Mouse (Mus musculus): Measurements from ENCODE around the gene Gm45140. TPM values are rescaled to one million over a fixed set of nuclear protein-coding genes. Genes with fewer than 3 reads are reported as not detected.

The Gm45140 gene
- polyA plus RNA-seq, 1 experiment from 2014 or later: 2.7 TPM

DNA sequence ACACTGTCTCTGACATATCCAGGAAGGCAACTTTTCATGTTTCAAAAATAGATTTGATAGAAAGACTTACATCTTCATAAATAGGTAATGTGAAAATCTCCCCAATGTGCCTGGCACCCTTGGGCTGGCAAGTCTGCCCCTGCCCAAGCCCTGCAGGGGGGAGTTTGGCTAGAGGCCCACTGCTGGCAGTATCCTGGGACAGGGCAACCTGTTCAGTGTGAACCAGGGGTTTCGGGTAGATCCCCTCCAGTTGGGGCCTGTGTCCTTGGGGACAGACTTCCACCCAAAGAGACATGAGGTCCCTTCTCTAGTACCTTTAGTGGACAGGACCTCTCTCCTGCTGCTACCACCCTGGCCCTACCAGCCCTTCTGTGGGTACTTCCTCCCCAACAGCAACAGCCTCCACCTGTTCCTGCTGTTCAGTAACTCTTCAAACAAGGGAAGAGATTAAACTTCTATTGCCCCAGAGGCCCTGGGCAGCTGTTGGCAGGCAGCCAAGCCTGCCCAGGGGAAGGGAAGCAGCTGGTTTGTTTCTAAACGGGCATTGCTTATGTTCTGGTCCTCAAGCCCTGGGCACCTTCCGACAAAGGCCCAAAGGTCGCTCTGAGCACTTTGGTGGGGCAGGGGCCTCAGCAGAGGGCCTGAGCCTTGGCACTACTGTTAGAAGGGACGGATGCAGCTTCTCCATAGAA lies 46.6 kb downstream of the Gm45140 start:
- H3K36me3 ChIP-seq (ENCODE audit: control insufficient read depth, insufficient read depth, low read length): no peaks in the 10 kb centered on the region
- H3K27me3 ChIP-seq (ENCODE audit: control insufficient read depth, insufficient read depth, low read length): no peaks in the 10 kb centered on the region
- H3K4me1 ChIP-seq (ENCODE audit: control insufficient read depth, insufficient read depth, low read length): no peaks in the 10 kb centered on the region
- no peak overlapping the region for H3K4me2 ChIP-seq (ENCODE audit: low read depth)
- no peaks in the 10 kb centered on the region for H3K9me3 ChIP-seq (ENCODE audit: control insufficient read depth, low read length)
- no peak overlapping the region for H3K4me3 ChIP-seq (ENCODE audit: low read depth, low read length)
- WGBS: 77% methylated on average over 5 of the region's 5 CpGs
- DNase-seq (ENCODE audit: low spot score) (no peak), ATAC-seq (ENCODE audit: insufficient read depth, low FRiP score, low TSS enrichment) (no peak)
- no peak overlapping the region for H3K27ac ChIP-seq (ENCODE audit: low read depth, low read length)
- H3K9ac ChIP-seq (ENCODE audit: low read length): no peak overlapping the region

DNA sequence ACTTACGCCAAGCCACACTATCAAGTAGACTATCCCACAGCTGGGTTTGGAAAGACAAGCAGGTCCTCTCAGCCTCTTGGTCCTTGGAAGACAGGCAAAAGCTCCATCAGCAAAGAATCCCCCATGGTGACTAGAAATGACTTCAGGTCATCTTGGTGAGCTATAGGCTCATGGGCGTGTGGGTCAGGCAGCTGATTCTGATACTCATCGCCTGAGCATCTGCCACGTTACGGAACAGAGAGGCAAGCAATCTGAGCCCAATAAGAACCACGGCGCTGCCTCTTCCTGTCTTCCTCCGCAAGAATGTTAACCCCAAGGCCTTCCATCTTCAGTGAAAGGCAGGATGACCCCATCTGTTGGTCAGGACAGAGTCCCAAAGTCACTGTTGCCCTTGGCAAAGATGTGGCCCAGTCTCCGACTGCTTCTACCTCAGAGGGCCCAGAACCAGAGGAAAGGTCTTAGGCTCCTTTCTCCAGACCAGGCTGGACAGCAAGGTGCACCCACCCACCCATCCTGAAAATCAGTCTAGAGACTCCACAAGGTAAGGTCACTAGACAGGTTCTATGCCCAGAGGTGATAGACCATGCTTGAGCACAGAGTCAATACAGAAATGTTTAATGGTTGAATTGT lies 47.2 kb downstream of the Gm45140 start:
- no peak for ATAC-seq (ENCODE audit: insufficient read depth, low FRiP score, low TSS enrichment)
- WGBS: 92% methylated on average over 9 of the region's 9 CpGs

DNA sequence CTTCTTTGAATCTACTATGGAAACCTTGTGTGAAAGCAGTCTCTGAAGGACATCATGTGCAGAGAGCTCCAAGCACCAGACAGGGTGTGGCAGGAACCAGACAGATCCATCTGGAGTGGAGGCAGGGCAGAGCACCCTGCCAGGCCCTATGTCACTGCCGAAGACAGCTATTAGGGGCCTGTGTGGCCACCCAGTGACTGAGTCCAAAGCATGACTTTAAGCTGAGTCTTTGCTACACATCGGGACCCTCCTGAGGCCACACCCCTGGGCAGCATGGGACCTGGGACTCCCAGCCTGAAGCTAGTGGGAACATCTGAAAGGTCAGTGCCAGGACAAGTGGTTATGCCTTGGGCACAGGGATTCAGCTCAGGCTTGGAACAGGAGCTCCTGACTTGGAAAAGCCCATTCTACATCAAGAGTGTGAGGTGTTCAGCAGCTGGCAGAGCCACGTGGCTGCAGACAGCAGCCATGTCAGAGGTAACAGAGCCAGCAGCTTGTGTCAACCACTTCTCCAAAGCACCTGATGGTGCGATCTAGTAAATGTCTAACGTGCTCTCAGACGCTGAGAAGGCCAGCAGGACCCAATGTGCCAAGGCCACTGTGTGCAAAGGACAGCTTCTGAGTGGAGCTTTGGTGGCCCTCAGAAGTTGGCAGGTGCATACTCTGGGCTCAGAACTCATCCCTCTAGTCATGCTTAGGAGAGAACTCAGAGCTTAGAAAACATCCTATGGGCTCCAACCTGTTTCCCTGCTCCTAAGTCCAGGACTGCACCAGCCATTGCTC lies 48.3 kb downstream of the Gm45140 start:
- ATAC-seq (ENCODE audit: insufficient read depth, low FRiP score, low TSS enrichment) (no peak), DNase-seq (ENCODE audit: low spot score) (no peak)
- Histone ChIP-seq H3K4me2 (ENCODE audit: low read depth) (no peak overlapping the region), H3K27me3 (ENCODE audit: control insufficient read depth, insufficient read depth, low read length) (no peaks in the 10 kb centered on the region), H3K36me3 (ENCODE audit: control insufficient read depth, insufficient read depth, low read length) (no peaks in the 10 kb centered on the region), H3K4me1 (ENCODE audit: control insufficient read depth, insufficient read depth, low read length) (no peaks in the 10 kb centered on the region), H3K4me3 (ENCODE audit: low read depth, low read length) (no peak overlapping the region), H3K9ac (ENCODE audit: low read length) (no peak overlapping the region), H3K27ac (ENCODE audit: low read depth, low read length) (no peak overlapping the region), H3K9me3 (ENCODE audit: control insufficient read depth, low read length) (no peaks in the 10 kb centered on the region)
- WGBS: 75% methylated on average over 6 of the region's 6 CpGs

More for the DNA sequence above, 47.2 kb downstream of the Gm45140 start:
- H3K4me2 ChIP-seq (ENCODE audit: low read depth): no peak overlapping the region
- no peak for DNase-seq (ENCODE audit: low spot score)
- no peak overlapping the region for H3K27ac ChIP-seq (ENCODE audit: low read depth, low read length)
- H3K9ac ChIP-seq (ENCODE audit: low read length): no peak overlapping the region
- H3K4me1 ChIP-seq (ENCODE audit: control insufficient read depth, insufficient read depth, low read length): no peaks in the 10 kb centered on the region
- no peaks in the 10 kb centered on the region for H3K9me3 ChIP-seq (ENCODE audit: control insufficient read depth, low read length)
- H3K27me3 ChIP-seq (ENCODE audit: control insufficient read depth, insufficient read depth, low read length): no peaks in the 10 kb centered on the region
- H3K36me3 ChIP-seq (ENCODE audit: control insufficient read depth, insufficient read depth, low read length): no peaks in the 10 kb centered on the region
- no peak overlapping the region for H3K4me3 ChIP-seq (ENCODE audit: low read depth, low read length)

DNA sequence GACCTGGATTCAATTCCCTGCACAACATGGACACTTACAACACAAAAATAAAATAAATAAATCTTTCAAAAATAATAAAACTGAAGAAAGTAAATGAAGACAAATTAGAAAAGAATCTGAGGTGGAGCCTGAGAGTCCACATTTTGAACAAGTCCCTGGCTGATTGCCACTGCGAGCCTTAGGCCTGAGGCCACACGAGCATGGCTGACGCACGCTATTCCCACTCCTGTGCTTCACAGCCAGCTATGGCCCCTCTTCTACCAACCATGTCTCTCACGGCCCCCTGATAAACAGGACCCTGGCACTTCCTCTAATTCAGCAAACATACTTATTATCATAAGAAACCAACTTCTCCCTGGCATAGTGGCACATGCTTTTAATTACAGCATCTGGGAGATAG lies 49.0 kb downstream of the Gm45140 start:
- H3K4me1 ChIP-seq (ENCODE audit: control insufficient read depth, insufficient read depth, low read length): no peaks in the 10 kb centered on the region
- 93% methylated on average over 5 of the region's 5 CpGs for WGBS
- H3K9ac ChIP-seq (ENCODE audit: low read length): no peak overlapping the region

DNA sequence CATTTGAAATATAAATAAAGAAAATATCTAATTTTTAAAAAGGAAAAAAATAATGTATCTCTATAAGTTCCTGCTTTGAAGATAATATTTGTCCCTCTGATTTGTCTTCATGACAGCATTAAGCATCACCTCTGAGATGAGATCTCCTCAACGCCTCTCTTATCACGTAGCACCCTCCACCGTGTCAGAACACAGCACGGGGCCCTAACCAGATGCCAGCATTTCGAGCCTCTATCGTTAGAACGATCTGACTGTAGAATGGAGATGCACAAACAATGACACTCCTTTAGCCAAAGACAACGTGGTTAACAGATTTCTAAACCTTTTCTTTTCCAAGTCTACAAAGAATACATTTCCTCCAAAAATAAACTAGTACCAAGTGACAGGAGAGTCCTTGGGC lies 51.6 kb downstream of the Gm45140 start:
- Histone ChIP-seq H3K4me1 (ENCODE audit: control insufficient read depth, insufficient read depth, low read length) (no peaks in the 10 kb centered on the region), H3K9me3 (ENCODE audit: control insufficient read depth, low read length) (no peaks in the 10 kb centered on the region), H3K27me3 (ENCODE audit: control insufficient read depth, insufficient read depth, low read length) (no peaks in the 10 kb centered on the region), H3K4me3 (ENCODE audit: low read depth, low read length) (no peak overlapping the region), H3K36me3 (ENCODE audit: control insufficient read depth, insufficient read depth, low read length) (no peaks in the 10 kb centered on the region), H3K27ac (ENCODE audit: low read depth, low read length) (no peak overlapping the region), H3K9ac (ENCODE audit: low read length) (no peak overlapping the region), H3K4me2 (ENCODE audit: low read depth) (no peak overlapping the region)
- ATAC-seq (ENCODE audit: insufficient read depth, low FRiP score, low TSS enrichment) (no peak), DNase-seq (ENCODE audit: low spot score) (no peak)
- WGBS: 78% methylated on average over 8 of the region's 8 CpGs

More for the DNA sequence above, 49.0 kb downstream of the Gm45140 start:
- Histone ChIP-seq H3K27ac (ENCODE audit: low read depth, low read length) (no peak overlapping the region), H3K9me3 (ENCODE audit: control insufficient read depth, low read length) (no peaks in the 10 kb centered on the region), H3K4me2 (ENCODE audit: low read depth) (no peak overlapping the region), H3K27me3 (ENCODE audit: control insufficient read depth, insufficient read depth, low read length) (no peaks in the 10 kb centered on the region), H3K4me3 (ENCODE audit: low read depth, low read length) (no peak overlapping the region), H3K36me3 (ENCODE audit: control insufficient read depth, insufficient read depth, low read length) (no peaks in the 10 kb centered on the region)
- ATAC-seq (ENCODE audit: insufficient read depth, low FRiP score, low TSS enrichment) (no peak), DNase-seq (ENCODE audit: low spot score) (no peak)

DNA sequence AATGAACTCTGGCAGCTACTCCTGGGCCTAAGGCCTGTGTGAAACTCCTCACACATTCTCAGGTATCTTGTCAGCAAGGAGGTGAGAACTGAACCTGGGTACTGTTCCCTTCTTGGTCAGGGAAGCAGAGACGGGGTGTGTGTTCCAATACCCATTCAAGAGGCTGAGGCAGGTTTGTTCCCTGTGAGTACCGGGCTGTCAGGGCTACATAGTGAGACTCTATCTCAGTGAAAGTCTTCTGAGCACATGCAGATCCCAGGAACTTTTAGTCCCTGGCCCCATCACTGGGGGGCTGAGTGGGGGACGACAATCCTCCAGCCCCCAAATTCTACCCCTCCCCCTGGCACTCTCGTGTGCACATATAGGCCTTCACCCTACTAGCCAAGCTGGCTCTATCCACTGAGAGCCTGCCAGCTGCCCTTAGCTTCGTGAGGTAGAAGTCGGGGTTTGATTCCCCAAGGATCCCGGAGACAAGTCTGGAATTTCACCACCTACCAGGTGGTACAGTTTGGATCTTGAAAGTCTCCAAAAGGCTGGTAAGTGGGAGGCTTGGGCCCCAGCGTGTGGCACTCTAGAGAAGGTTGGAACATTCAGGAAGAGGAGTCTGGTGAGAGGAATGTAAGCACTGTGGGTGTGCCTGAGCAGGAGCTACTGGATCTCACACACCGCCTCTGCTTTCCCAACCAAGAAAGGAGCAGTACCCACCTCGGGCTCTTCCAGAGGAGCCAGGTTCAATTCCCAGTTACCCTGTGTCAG lies 54.9 kb downstream of the Gm45140 start:
- Histone ChIP-seq H3K4me1 (ENCODE audit: control insufficient read depth, insufficient read depth, low read length) (no peaks in the 10 kb centered on the region), H3K27me3 (ENCODE audit: control insufficient read depth, insufficient read depth, low read length) (no peaks in the 10 kb centered on the region), H3K4me2 (ENCODE audit: low read depth) (no peak overlapping the region), H3K9ac (ENCODE audit: low read length) (no peak overlapping the region), H3K4me3 (ENCODE audit: low read depth, low read length) (no peak overlapping the region), H3K36me3 (ENCODE audit: control insufficient read depth, insufficient read depth, low read length) (no peaks in the 10 kb centered on the region), H3K27ac (ENCODE audit: low read depth, low read length) (no peak overlapping the region), H3K9me3 (ENCODE audit: control insufficient read depth, low read length) (no peaks in the 10 kb centered on the region)
- 82% methylated on average over 10 of the region's 10 CpGs for WGBS
- no peak for ATAC-seq (ENCODE audit: insufficient read depth, low FRiP score, low TSS enrichment)
- DNase-seq (ENCODE audit: low spot score): no peak

DNA sequence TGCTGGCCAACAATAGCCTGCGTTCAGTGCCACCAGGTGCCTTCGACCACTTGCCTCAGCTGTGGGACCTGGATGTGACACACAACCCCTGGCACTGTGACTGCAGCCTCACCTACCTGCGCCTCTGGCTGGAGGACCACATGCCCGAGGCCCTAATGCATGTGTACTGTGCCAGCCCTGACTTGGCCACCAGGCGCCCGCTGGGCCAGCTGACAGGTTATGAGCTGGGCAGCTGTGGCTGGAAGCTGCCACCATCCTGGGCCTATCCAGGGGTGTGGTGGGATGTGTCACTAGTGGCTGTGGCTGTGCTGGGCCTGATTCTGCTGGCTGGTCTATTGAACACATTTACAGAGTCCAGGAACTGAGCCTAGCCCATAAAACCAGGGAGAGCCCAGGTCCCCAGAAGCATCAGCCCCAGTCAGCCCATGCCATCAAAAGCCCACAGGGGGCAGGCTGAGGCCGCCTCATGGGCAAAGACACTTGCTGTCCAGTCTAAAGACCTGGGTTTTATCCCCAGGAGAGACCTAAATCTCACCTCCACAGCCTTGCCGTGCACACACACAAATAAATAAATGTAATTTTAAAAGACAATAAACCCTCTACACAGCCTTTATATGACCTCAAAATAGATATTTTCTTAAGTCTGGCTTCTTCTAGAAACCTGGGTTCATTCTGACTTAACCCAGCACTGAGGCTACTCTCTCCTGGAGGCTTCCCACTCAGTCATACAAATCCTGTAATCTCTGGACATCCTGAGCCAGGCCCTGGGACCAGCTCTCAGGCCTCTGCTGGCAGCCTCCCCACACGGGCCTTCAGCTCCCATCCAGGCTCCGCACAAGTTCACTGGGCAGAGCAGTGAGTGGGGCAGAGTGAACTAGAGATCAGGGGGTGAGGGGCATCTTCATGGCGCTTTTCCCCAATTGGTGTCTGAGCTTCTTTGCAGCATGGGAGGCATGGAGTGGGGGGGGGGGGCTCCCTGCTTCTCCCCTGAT lies 56.1 kb downstream of the Gm45140 start:
- Histone ChIP-seq H3K36me3 (ENCODE audit: control insufficient read depth, insufficient read depth, low read length) (no peaks in the 10 kb centered on the region), H3K9ac (ENCODE audit: low read length) (no peak overlapping the region), H3K27ac (ENCODE audit: low read depth, low read length) (no peak overlapping the region), H3K9me3 (ENCODE audit: control insufficient read depth, low read length) (no peaks in the 10 kb centered on the region), H3K4me2 (ENCODE audit: low read depth) (no peak overlapping the region), H3K4me3 (ENCODE audit: low read depth, low read length) (no peak overlapping the region), H3K4me1 (ENCODE audit: control insufficient read depth, insufficient read depth, low read length) (no peaks in the 10 kb centered on the region), H3K27me3 (ENCODE audit: control insufficient read depth, insufficient read depth, low read length) (no peaks in the 10 kb centered on the region)
- ATAC-seq (ENCODE audit: insufficient read depth, low FRiP score, low TSS enrichment) (no peak), DNase-seq (ENCODE audit: low spot score) (no peak)
- 86% methylated on average over 11 of the region's 11 CpGs for whole genome bisulfite sequencing

All from neural tube, embryonic 11.5 days (tissue).